Mouse (Mus musculus) thymus, adult 2 months (tissue): ENCODE measurements around the gene Cnksr1.

Source experiments
- CTCF ChIP-seq: fragments of 200-500 bp; IDR thresholded peaks from 2 replicates; pipeline ENCODE4 v1.5.1; 2012; ENCODE audit warnings: mild to moderate bottlenecking, control low read depth, low read length, moderate library complexity, borderline replicate concordance; ENCODE audit not compliant: control insufficient read depth, poor library complexity, insufficient read depth; ENCODE audit errors: extremely low read depth
- POLR2A ChIP-seq: fragments of 200-500 bp; IDR thresholded peaks from 2 replicates; pipeline ENCODE4 v1.6.1; 2012; ENCODE audit warnings: mild to moderate bottlenecking, low read length, control low read depth, moderate library complexity; ENCODE audit not compliant: control insufficient read depth, poor library complexity, insufficient read depth; ENCODE audit errors: extremely low read depth

DNA sequence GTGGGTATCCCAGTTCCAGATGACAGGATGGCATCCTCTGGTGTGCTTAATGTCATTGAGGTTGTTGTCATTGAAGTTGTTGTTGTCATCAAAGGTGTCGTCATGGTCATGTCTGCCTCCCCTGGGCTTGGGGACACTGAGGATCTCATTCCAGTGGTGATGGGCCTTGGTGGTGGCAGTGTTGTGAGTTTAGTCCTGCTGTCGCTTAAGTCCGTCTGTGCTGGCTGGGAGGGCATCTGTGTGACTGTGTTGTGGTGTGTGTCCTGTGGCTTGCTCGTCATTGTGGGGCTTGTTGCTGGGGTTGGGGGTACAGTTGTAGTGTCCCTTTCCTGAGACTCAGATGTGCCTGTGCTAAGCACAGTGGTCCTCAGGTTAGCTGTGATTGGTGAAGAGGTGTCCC lies 35.3 kb downstream of the Cnksr1 start, which contains the start of gene Gm7534:
- TF ChIP-seq POLR2A, result no peak
- TF ChIP-seq CTCF, result no peak
